Mouse (Mus musculus): ENCODE results near the gene Vwa5b2.

Gene Vwa5b2

GRCm38 (mm10) chr16:20611357-20612227, 22.3 kb downstream of the Vwa5b2 start, which contains the start of the genes Eef1akmt4, Gm49333 and Alg3:
Gene Eef1akmt4 (plus strand): TSS chr16:20611593.
Gene Gm49333 (plus strand): TSS chr16:20611610.
Gene Alg3 (minus strand): TSS chr16:20611735.
- peak; percentile 85 to 86 for DNase-seq

GRCm38 (mm10) chr16:20619541-20620398, 30.5 kb downstream of the Vwa5b2 start:
- DNase-seq, result peak; percentile 32 to 47

- DNase-seq, result no peak
Measured at GRCm38 (mm10) chr16:20620399-20620735, 31.1 kb downstream of the Vwa5b2 start.

- DNase-seq, result peak in 1 of 2 experiments; percentile 3
Measured at GRCm38 (mm10) chr16:20620751-20621190, 31.5 kb downstream of the Vwa5b2 start.

GRCm38 (mm10) chr16:20621191-20621990, 32.1 kb downstream of the Vwa5b2 start, which contains the start of gene Camk2n2:
Gene Camk2n2 (minus strand): TSS chr16:20621287.
- peak; percentile 25 to 38 for DNase-seq

- DNase-seq, result peak; percentile 42 to 47
Measured at GRCm38 (mm10) chr16:20621991-20622685, 32.9 kb downstream of the Vwa5b2 start.

GRCm38 (mm10) chr16:20623211-20623610, 33.9 kb downstream of the Vwa5b2 start:
- no peak for DNase-seq

- no peak for DNase-seq
Measured at GRCm38 (mm10) chr16:20628871-20629391, 39.7 kb downstream of the Vwa5b2 start.

GRCm38 (mm10) chr16:20629731-20630634, 40.7 kb downstream of the Vwa5b2 start, which contains the start of gene Ece2:
Gene Ece2 (plus strand): TSS chr16:20629828.
- DNase-seq, result peak in 1 of 2 experiments; percentile 7

- no peak for DNase-seq
Measured at GRCm38 (mm10) chr16:20637410-20637809, 48.1 kb downstream of the Vwa5b2 start.

- DNase-seq, result no peak
Measured at GRCm38 (mm10) chr16:20638367-20638766, 49.1 kb downstream of the Vwa5b2 start.

- DNase-seq, result peak; percentile 61 to 62
Measured at GRCm38 (mm10) chr16:20642161-20642560, 52.9 kb downstream of the Vwa5b2 start.

GRCm38 (mm10) chr16:20643911-20644310, 54.6 kb downstream of the Vwa5b2 start:
- no peak for DNase-seq

- peak; percentile 93 to 94 for DNase-seq
Measured at GRCm38 (mm10) chr16:20651076-20651946, 62.0 kb downstream of the Vwa5b2 start, which contains the start of gene Psmd2. Gene Psmd2 (plus strand): TSS chr16:20651652.

GRCm38 (mm10) chr16:20651947-20652310, 62.7 kb downstream of the Vwa5b2 start:
- no peak for DNase-seq

GRCm38 (mm10) chr16:20653315-20653714, 64.0 kb downstream of the Vwa5b2 start:
- peak in 1 of 2 experiments; percentile 6 for DNase-seq
